ENCODE assay signal across 9 mouse cellular contexts in the genomic region with DNA sequence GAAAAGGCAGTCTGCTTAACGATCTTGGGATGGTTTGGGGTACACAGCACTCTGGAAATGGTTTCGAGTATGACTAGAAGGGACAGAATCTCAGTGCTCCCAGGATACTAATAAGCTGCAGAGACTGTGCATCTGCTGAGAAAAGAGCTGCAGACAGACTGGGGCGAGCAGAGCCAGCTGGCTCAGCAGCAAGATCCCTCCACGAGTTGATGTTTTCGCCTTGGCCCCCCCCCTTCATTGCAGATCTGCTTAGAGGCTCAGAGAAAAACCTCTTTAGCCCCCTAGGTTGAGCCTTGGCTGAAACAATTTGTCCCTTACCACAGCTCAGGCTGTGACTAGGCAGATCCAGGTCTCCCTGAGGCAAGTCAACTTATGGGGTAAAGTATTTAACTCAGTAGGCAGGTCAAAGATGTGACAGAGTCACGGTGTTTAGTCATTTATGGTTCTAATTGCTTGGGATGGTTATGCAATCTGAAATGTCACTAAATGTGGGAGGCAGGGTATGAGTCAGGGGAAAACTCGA. TPM values are rescaled to one million over a fixed set of nuclear protein-coding genes. Genes with fewer than 3 reads are reported as not detected.
A peak's percentile ranks its signal among the peaks of the same experiment; 100 is the strongest.
DNase-seq lines count a peak whose midpoint lies in the region; ATAC-seq and TF ChIP-seq lines count a peak whose summit lies in the region.
"Had no signal": no experiment of that assay in that cellular context is flagged by ENCODE, and none has a peak within 500 bp of the region (broad histone marks: within the 10 kb centered on the region; RNA-seq: fewer than 3 reads in every experiment).

No protein-coding gene starts in this region.

- H3K27ac ChIP-seq in forebrain, embryonic 15.5 days (replicated peaks): peak overlapping the region; percentile 82
- no peak overlapping the region for H3K27ac ChIP-seq in forebrain, embryonic 12.5 days
- no peak overlapping the region for H3K27ac ChIP-seq in intestine, postnatal 0 days (ENCODE audit: low read depth, low read length)
- H3K27ac ChIP-seq in liver, postnatal 0 days (ENCODE audit: low read depth): no peak overlapping the region

- peak; percentile 5 for DNase-seq in lung, postnatal 36 days
- DNase-seq in lung, adult 18-20 months: no peak
- DNase-seq in cerebellum, postnatal 36 days: peak; percentile 15 to 16
- peak; percentile 56 for DNase-seq in layer of hippocampus, adult 9-11 months
- DNase-seq in liver, postnatal 0 days: no peak

- no peak for TF ChIP-seq EP300 in liver, postnatal 0 days (IDR thresholded peaks at IDR 0.05; ENCODE audit: low read depth)

- H3K9me3 ChIP-seq in forebrain, embryonic 15.5 days: no peaks in the 10 kb centered on the region
- H3K9me3 ChIP-seq in forebrain, embryonic 12.5 days: no peaks in the 10 kb centered on the region
- H3K9me3 ChIP-seq in intestine, postnatal 0 days (ENCODE audit: control insufficient read depth): no peaks in the 10 kb centered on the region
- no peaks in the 10 kb centered on the region for H3K9me3 ChIP-seq in liver, postnatal 0 days (ENCODE audit: low read length)

- TF ChIP-seq CTCF in intestine, postnatal 0 days (IDR thresholded peaks at IDR 0.05; ENCODE audit: low read depth): no peak
- TF ChIP-seq CTCF in liver, postnatal 0 days (IDR thresholded peaks at IDR 0.05; ENCODE audit: low read depth): no peak

- H3K4me2 ChIP-seq in forebrain, embryonic 15.5 days (replicated peaks): no peak overlapping the region
- no peak overlapping the region for H3K4me2 ChIP-seq in forebrain, embryonic 12.5 days
- H3K4me2 ChIP-seq in intestine, postnatal 0 days (replicated peaks; ENCODE audit: low read depth): no peak overlapping the region
- no peak overlapping the region for H3K4me2 ChIP-seq in liver, postnatal 0 days (ENCODE audit: low read depth, low read length)

- ATAC-seq in forebrain, embryonic 15.5 days (replicated peaks): peak; percentile 78
- ATAC-seq in forebrain, embryonic 12.5 days (ENCODE audit: low FRiP score): no peak
- no peak for ATAC-seq in intestine, postnatal 0 days
- ATAC-seq in liver, postnatal 0 days: no peak
- ATAC-seq: activated CD4-positive, CD25-positive, alpha-beta regulatory T cell, adult 4 months had no signal

- 55% methylated on average over 7 of the region's 7 CpGs for WGBS in forebrain, embryonic 15.5 days
- WGBS in forebrain, embryonic 12.5 days: 66% methylated on average over 7 of the region's 7 CpGs
- WGBS in intestine, postnatal 0 days: 61% methylated on average over 7 of the region's 7 CpGs
- 63% methylated on average over 7 of the region's 7 CpGs for WGBS in liver, postnatal 0 days (ENCODE audit: insufficient replicate concordance)

- peaks cover 12% of the 10 kb centered on the region for H3K4me1 ChIP-seq in forebrain, embryonic 15.5 days
- H3K4me1 ChIP-seq in forebrain, embryonic 12.5 days: no peaks in the 10 kb centered on the region
- no peaks in the 10 kb centered on the region for H3K4me1 ChIP-seq in intestine, postnatal 0 days (replicated peaks; ENCODE audit: control insufficient read depth, insufficient read depth, low read length)
- H3K4me1 ChIP-seq in liver, postnatal 0 days (ENCODE audit: insufficient read depth): no peaks in the 10 kb centered on the region

- H3K9ac ChIP-seq in forebrain, embryonic 15.5 days (replicated peaks): no peak overlapping the region
- H3K9ac ChIP-seq in forebrain, embryonic 12.5 days: no peak overlapping the region
- H3K9ac ChIP-seq in intestine, postnatal 0 days (ENCODE audit: low read depth, low read length): no peak overlapping the region
- no peak overlapping the region for H3K9ac ChIP-seq in liver, postnatal 0 days (replicated peaks)

- no peaks in the 10 kb centered on the region for H3K36me3 ChIP-seq in forebrain, embryonic 15.5 days
- H3K36me3 ChIP-seq in forebrain, embryonic 12.5 days (replicated peaks): no peaks in the 10 kb centered on the region
- H3K36me3 ChIP-seq in intestine, postnatal 0 days (ENCODE audit: control insufficient read depth, insufficient read depth): no peaks in the 10 kb centered on the region
- no peaks in the 10 kb centered on the region for H3K36me3 ChIP-seq in liver, postnatal 0 days (replicated peaks; ENCODE audit: insufficient read depth, low read length)

- H3K4me3 ChIP-seq in forebrain, embryonic 15.5 days: no peak overlapping the region
- no peak overlapping the region for H3K4me3 ChIP-seq in forebrain, embryonic 12.5 days (replicated peaks)
- H3K4me3 ChIP-seq in intestine, postnatal 0 days (ENCODE audit: low read depth, low read length): no peak overlapping the region
- no peak overlapping the region for H3K4me3 ChIP-seq in liver, postnatal 0 days (ENCODE audit: low read depth, low read length)

- no peaks in the 10 kb centered on the region for H3K27me3 ChIP-seq in forebrain, embryonic 15.5 days
- no peaks in the 10 kb centered on the region for H3K27me3 ChIP-seq in forebrain, embryonic 12.5 days
- H3K27me3 ChIP-seq in intestine, postnatal 0 days (replicated peaks; ENCODE audit: control insufficient read depth, insufficient read depth, low read length): no peaks in the 10 kb centered on the region
- no peaks in the 10 kb centered on the region for H3K27me3 ChIP-seq in liver, postnatal 0 days (ENCODE audit: insufficient read depth, low read length)

RNA-seq across cellular contexts. Expression of gene Phactr1, which starts 45.3 kb away (rescaled TPM):
- 73.1 and 83.8 TPM in 2 replicates for polyA plus RNA-seq in forebrain, embryonic 15.5 days (2015; fragmentation: Nextera tagmentation; extraction: Ambion mirVana)
- polyA plus RNA-seq in forebrain, embryonic 12.5 days (2016; fragmentation: Nextera tagmentation; extraction: Ambion mirVana): 17.4 and 21.8 TPM in 2 replicates
- polyA plus RNA-seq in intestine, postnatal 0 days (2015; fragmentation: Nextera tagmentation; extraction: Ambion mirVana): 6.8 and 6.9 TPM in 2 replicates
- polyA plus RNA-seq in liver, postnatal 0 days (2015; fragmentation: Nextera tagmentation; extraction: Ambion mirVana): 0.72 and 0.96 TPM in 2 replicates

Comparison
In these comparisons a context has a peak if more than half of its experiments do, and no peak if none do; other contexts are left out.
1. DNase-seq: peak in lung, postnatal 36 days (single experiment), cerebellum, postnatal 36 days (2 of 2) and layer of hippocampus, adult 9-11 months (single experiment); none in lung, adult 18-20 months (0 of 2) and liver, postnatal 0 days (single experiment).